Mouse (Mus musculus) gastrocnemius, adult 2 months (tissue): Measurements from ENCODE around the gene Gm13090. TPM values are rescaled to one million over a fixed set of nuclear protein-coding genes. Genes with fewer than 3 reads are reported as not detected.

Experiments used
- DNase-seq: peaks from one replicate; pipeline ENCODE4 v3.0.0; 2022
- H3K27ac ChIP-seq: fragments of 200-600 bp; 2 replicates; pipeline ENCODE4 v1.8.1; 2022; ENCODE audit warnings: mild to moderate bottlenecking
- H3K4me3 ChIP-seq: fragments of 200-600 bp; 2 replicates; pipeline ENCODE4 v1.8.1; 2022; ENCODE audit warnings: mild to moderate bottlenecking, moderate library complexity
- CTCF ChIP-seq: fragments of 200-600 bp; IDR thresholded peaks from 2 replicates; pipeline ENCODE4 v1.8.1; 2022; ENCODE audit warnings: antibody characterized with exemption, mild to moderate bottlenecking, moderate library complexity
- intact Hi-C: fragments of 180-260 bp; cut with DNase I; formaldehyde crosslinking; loops from one replicate; pipeline ENCODE4 v1.15.1; 2025
- total RNA-seq, 2 experiments: library from RNA; stranded (reverse); gene quantifications; 2 replicates each; pipeline ENCODE4 v1.2.3; 2021

The Gm13090 gene
- total RNA-seq, 2 experiments from 2014 or later, result not detected

- no peak for TF ChIP-seq CTCF
- peak; percentile 63 for DNase-seq
- peak overlapping the region; percentile 90 for H3K27ac ChIP-seq
- H3K4me3 ChIP-seq, result no peak overlapping the region
- intact Hi-C loops, result no loop called here
These were observed 41.6 kb downstream of the Gm13090 start for GRCm38 (mm10) chr4:151130756-151131490.

DNA sequence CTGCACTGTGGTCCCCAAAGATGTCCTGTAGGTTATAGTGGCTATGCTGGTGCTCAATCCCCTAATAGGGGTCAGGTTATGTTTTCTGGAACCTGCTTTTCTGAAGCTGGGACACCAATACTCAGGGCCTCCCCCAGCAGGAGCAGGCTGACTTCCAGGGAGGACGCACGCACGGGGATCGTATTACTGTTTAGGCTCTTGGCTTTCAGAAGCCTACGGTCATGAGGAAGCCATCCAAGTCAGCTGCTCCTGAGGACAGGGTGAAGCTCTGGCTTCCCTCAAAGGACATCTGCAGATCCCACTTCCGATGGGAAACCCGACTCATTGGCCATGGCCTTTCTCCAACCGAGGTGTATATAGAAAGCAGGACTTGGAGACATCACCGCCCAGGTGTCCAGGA lies 43.1 kb downstream of the Gm13090 start:
- peak; percentile 90 for DNase-seq
- H3K27ac ChIP-seq, result peak overlapping the region; percentile 90
- no peak overlapping the region for H3K4me3 ChIP-seq
- no peak for TF ChIP-seq CTCF
- intact Hi-C loops, result no loop called here

- TF ChIP-seq CTCF, result no peak
- Histone ChIP-seq H3K27ac (0 out of 2 replicates have a peak overlapping the region, but pooled peaks have one; percentile 69), H3K4me3 (no peak overlapping the region)
- intact Hi-C loops, result no loop called here
- no peak for DNase-seq
These were observed 44.4 kb downstream of the Gm13090 start for GRCm38 (mm10) chr4:151133760-151134159.

- no peak overlapping the region for H3K27ac ChIP-seq
- no peak overlapping the region for H3K4me3 ChIP-seq
- intact Hi-C loops, result no loop called here
- no peak for TF ChIP-seq CTCF
- DNase-seq, result no peak
These were observed 46.1 kb downstream of the Gm13090 start for GRCm38 (mm10) chr4:151135491-151135890.

- Histone ChIP-seq H3K27ac (no peak overlapping the region), H3K4me3 (no peak overlapping the region)
- intact Hi-C loops, result no loop called here
- no peak for TF ChIP-seq CTCF
- DNase-seq, result no peak
These were observed 48.3 kb downstream of the Gm13090 start for GRCm38 (mm10) chr4:151137701-151138100.

- Histone ChIP-seq H3K27ac (no peak overlapping the region), H3K4me3 (no peak overlapping the region)
- TF ChIP-seq CTCF, result no peak
- intact Hi-C loops, result no loop called here
- DNase-seq, result no peak
These were observed 48.8 kb downstream of the Gm13090 start for GRCm38 (mm10) chr4:151138135-151138534.

DNA sequence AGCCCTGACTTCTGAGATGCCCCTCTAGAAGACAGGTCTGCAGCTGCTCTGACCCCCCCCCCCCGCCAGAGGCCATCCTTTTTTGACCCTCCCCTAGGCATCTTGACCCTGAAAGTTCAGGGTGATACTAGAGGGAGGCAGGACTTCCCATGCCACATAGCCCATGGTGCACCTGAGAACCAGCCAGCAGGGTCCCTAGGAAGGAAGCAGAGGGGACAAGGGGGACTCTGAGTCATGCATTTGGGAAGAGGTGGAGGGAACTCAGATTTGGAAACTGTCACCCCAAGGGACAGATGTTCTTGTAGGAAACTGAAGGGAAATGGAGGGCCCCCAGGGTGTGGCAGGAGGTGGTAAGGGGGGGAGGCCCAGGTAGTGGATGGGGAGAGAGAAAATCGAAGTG lies 49.2 kb downstream of the Gm13090 start:
- intact Hi-C loops, result no loop called here
- Histone ChIP-seq H3K27ac (no peak overlapping the region), H3K4me3 (no peak overlapping the region)
- TF ChIP-seq CTCF, result no peak
- DNase-seq, result no peak

DNA sequence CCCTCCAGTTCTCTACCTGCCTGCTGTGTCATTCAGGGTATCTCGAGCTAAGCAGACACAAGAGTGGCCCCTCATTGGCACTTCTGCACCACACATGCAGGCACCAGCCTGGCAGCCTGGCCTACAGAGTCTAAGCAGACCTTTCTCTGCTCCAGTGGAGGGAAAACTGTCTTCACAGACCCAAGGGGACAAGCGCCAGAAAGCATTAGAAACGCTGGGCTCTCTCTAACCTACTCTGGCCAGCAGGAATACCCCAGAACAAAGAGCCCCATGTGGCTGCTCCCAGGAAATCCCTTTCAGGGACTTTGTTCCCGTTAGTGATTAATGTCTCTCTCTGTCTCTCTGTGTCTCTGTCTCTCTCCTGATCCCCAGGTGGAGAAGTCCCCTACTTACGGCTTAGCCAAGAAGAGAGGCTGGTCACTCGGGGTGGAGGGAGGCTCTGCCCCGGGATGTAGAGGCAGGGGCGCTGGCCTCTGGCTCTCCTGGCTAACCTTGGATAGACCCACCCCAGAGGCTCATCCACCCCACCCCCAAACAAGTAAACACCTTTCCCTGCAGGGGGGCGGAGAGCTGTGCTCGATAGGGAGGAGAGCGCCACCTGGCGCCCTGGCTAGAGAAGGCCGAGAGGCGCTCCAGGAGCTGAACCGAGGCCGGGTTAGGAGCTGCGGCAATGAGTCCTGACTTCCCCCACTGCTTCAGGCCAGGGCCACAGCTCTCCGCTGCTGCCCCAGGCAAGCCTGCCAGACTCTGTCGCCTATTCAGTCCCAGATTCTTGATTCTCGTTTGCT lies 49.9 kb downstream of the Gm13090 start:
- Histone ChIP-seq H3K4me3 (peak overlapping the region; percentile 48), H3K27ac (peak overlapping the region; percentile 17; the same call in 1 of the 2 replicates)
- intact Hi-C loops, result no loop called here
- DNase-seq, result peak; percentile 87
- peak; percentile 94 for TF ChIP-seq CTCF

GRCm38 (mm10) chr4:151140368-151140982 lies 51.1 kb downstream of the Gm13090 start:
- no peak overlapping the region for H3K4me3 ChIP-seq
- intact Hi-C loops, result no loop called here
- no peak for DNase-seq
- H3K27ac ChIP-seq, result no peak overlapping the region
- TF ChIP-seq CTCF, result no peak

Other genes starting within 250 kb of the Gm13090 start
- gene Errfi1, start 235.7 kb upstream of the Gm13090 start, total RNA-seq, result 10 to 100 TPM; 20.7 to 50.5 TPM
- 100 to 1,000 TPM; 579 to 815 TPM for gene Park7, start 175.1 kb upstream of the Gm13090 start, total RNA-seq
- gene Tnfrsf9, start 175.0 kb upstream of the Gm13090 start, total RNA-seq, result under 1 TPM in 1 of 2 experiments, not detected in 1; 0.20 TPM
- gene Uts2, start 92.5 kb upstream of the Gm13090 start, total RNA-seq, result not detected
- gene Per3, start 44.9 kb upstream of the Gm13090 start, total RNA-seq, result 1 to 10 TPM; 3.6 to 9.3 TPM
- 10 to 100 TPM; 53.8 to 56.3 TPM for gene Vamp3, start 31.6 kb upstream of the Gm13090 start, total RNA-seq